Mouse (Mus musculus) hindbrain, embryonic 15.5 days (tissue): ENCODE results near the gene Pax1. TPM values are rescaled to one million over a fixed set of nuclear protein-coding genes. Genes with fewer than 3 reads are reported as not detected.
A peak's percentile ranks its signal among the peaks of the same experiment; 100 is the strongest.

ENCODE experiments used
- ATAC-seq: fragments of 200-750 bp; cut with Nextera tagmentation; 2 replicates; pipeline ENCODE4 v1.8.0; 2017; ENCODE audit warnings: low read depth, moderate number of reproducible peaks, moderate TSS enrichment; ENCODE audit not compliant: low FRiP score
- H3K27ac ChIP-seq: fragments of 300-500 bp; sonication (generic); replicated peaks from 2 replicates; pipeline ENCODE4 v1.5.1; 2015; ENCODE audit warnings: mild to moderate bottlenecking, inconsistent platforms
- H3K27me3 ChIP-seq: fragments of 300-500 bp; sonication (generic); 2 replicates; pipeline ENCODE4 v1.6.1; 2015; ENCODE audit warnings: control low read depth, inconsistent platforms
- H3K36me3 ChIP-seq: fragments of 300-500 bp; sonication (generic); 2 replicates; pipeline ENCODE4 v1.6.1; 2015; ENCODE audit warnings: control low read depth, inconsistent platforms
- H3K4me1 ChIP-seq: fragments of 300-500 bp; sonication (generic); replicated peaks from 2 replicates; pipeline ENCODE4 v1.6.1; 2015; ENCODE audit warnings: control low read depth, inconsistent platforms
- H3K4me2 ChIP-seq: fragments of 300-500 bp; sonication (generic); 2 replicates; pipeline ENCODE4 v1.6.1; 2015; ENCODE audit warnings: moderate library complexity, mild to moderate bottlenecking, inconsistent platforms
- H3K4me3 ChIP-seq: fragments of 300-500 bp; sonication (generic); 2 replicates; pipeline ENCODE4 v1.5.1; 2015; ENCODE audit warnings: mild to moderate bottlenecking, inconsistent platforms
- H3K9ac ChIP-seq: fragments of 300-500 bp; sonication (generic); 2 replicates; pipeline ENCODE4 v1.6.1; 2015; ENCODE audit warnings: inconsistent platforms
- H3K9me3 ChIP-seq: fragments of 300-500 bp; sonication (generic); 2 replicates; pipeline ENCODE4 v1.6.1; 2016; ENCODE audit warnings: control low read depth, inconsistent platforms
- WGBS: fragments of 180-500 bp; shearing (Covaris S2); methylation state at CpG from one replicate; pipeline ENCODE4 v1.1.7; 2015; 5-methylcytosine and 5-hydroxymethylcytosine counted together
- polyA plus RNA-seq: library from polyadenylated mRNA; unstranded; fragments of >200 nt; fragmentation: Nextera tagmentation; extraction: Ambion mirVana; gene quantifications from 2 replicates; pipeline ENCODE4 v1.2.1, GENCODE M21; 2015

Gene Pax1
- polyA plus RNA-seq, 1 experiment from 2014 or later = not detected

DNA sequence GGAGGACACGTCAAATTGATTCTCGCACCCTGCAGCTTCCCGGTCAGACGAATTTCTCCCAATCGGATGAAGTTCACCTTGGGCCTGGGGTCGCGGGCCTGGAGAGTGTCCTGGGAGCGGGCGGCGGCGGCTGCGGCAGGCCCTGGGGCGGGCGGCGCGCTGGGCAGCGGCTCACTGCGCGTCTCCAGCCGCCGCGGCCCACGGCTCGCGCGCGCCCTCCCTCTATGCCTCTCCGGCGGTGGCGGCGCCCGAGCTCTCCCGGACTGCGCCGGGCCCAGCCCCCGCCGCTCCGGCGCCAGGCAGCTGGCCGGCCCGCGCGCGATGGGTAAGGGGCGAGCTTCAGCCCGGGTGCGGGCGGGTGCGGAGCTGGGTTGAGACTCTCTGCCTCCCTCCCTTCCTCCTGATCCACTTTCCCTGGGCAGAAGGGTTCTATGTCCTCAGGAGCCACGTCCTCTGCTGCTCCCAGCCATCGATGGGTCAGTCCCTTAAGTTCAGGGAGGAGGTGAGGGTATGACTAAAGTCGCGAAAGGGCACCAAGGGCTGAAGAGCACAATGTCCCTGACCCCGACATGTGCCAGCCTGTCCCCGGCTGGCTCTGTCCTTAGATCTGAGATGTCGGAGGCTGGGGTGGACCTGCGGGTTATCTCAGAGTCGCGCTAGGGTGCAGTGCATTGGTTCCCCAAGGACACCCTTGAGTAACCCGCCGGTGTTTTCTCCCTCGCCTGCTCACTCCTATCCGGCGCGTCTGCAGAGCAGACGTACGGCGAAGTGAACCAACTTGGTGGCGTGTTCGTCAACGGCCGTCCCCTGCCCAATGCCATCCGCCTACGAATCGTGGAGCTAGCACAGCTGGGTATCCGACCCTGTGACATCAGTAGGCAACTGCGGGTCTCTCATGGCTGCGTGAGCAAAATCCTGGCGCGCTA is 3.5 kb downstream of the Pax1 start:
- peaks cover 91% of the 10 kb centered on the region for H3K27me3 ChIP-seq
- no peaks in the 10 kb centered on the region for H3K36me3 ChIP-seq
- peak; percentile 52 for ATAC-seq
- H3K4me2 ChIP-seq = peak overlapping the region; percentile 51
- H3K9ac ChIP-seq = no peak overlapping the region
- peak overlapping the region; percentile 27 for H3K4me3 ChIP-seq
- no peak overlapping the region for H3K27ac ChIP-seq
- H3K9me3 ChIP-seq = no peaks in the 10 kb centered on the region
- H3K4me1 ChIP-seq = peaks cover 12% of the 10 kb centered on the region
- WGBS = under 1% methylated on average over 79 of the region's 80 CpGs

DNA sequence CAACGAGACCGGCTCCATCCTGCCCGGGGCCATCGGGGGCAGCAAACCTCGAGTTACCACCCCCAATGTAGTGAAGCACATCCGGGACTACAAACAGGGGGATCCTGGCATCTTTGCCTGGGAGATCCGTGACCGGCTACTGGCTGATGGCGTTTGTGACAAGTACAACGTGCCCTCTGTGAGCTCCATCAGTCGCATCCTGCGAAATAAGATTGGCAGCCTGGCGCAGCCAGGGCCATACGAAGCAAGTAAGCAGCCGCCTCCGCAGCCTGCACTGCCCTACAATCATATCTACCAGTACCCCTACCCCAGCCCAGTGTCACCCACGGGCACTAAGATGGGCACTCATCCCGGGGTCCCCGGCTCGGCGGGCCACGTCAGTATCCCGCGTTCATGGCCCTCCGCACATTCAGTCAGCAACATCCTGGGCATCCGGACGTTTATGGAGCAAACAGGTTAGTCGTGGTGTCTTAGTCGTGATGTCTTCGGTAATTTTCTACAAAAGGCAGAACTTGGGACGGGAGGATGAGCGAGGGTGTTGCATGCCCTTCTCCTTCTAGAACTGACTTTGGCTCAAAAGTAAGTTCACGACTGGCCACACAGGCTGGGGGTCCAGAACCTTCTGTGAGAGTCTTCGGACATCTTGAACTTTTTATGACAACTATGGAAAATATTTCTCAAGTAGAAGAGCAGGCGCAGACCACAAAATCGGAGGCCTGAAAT is 4.3 kb downstream of the Pax1 start:
- 2% methylated on average over 36 of the region's 36 CpGs for WGBS
- H3K4me2 ChIP-seq = peak overlapping the region; percentile 51; the same call in 1 of the 2 replicates
- H3K9me3 ChIP-seq = no peaks in the 10 kb centered on the region
- H3K4me3 ChIP-seq = 0 out of 2 replicates have a peak overlapping the region, but pooled peaks have one; percentile 27
- H3K9ac ChIP-seq = no peak overlapping the region
- no peak for ATAC-seq
- peaks cover 12% of the 10 kb centered on the region for H3K4me1 ChIP-seq
- H3K36me3 ChIP-seq = no peaks in the 10 kb centered on the region
- H3K27ac ChIP-seq = no peak overlapping the region
- H3K27me3 ChIP-seq = peaks cover 91% of the 10 kb centered on the region

DNA sequence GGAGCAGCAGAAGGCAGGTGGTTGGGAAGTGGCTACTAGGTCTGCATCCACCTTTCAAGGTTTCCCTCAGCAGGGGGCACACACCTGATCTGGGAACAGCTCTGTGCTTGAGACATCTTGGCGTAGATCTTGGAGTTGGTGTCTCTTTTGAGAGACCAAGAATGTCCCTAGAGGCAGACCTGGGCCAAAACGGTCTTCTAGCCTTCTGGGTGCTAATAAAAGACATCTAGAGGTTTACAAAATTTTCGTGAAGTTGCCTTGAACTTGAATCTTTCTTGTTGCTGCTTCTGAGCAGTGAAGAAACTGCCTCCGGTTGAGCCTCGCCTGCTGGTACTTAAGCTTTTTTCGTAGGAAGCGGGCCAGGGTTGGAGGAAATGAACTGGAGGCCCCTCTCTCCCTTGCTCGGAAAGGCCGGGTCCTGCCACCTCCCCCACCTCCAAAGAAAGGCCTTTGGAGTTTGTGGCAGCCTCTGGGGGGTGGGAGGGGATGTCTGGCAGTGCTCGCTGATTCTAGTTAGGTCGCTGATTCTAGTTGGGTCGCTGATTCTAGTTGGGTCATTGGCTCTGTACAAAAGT is 5.6 kb downstream of the Pax1 start:
- no peak overlapping the region for H3K4me2 ChIP-seq
- H3K9me3 ChIP-seq = no peaks in the 10 kb centered on the region
- 1% methylated on average over 12 of the region's 12 CpGs for WGBS

DNA sequence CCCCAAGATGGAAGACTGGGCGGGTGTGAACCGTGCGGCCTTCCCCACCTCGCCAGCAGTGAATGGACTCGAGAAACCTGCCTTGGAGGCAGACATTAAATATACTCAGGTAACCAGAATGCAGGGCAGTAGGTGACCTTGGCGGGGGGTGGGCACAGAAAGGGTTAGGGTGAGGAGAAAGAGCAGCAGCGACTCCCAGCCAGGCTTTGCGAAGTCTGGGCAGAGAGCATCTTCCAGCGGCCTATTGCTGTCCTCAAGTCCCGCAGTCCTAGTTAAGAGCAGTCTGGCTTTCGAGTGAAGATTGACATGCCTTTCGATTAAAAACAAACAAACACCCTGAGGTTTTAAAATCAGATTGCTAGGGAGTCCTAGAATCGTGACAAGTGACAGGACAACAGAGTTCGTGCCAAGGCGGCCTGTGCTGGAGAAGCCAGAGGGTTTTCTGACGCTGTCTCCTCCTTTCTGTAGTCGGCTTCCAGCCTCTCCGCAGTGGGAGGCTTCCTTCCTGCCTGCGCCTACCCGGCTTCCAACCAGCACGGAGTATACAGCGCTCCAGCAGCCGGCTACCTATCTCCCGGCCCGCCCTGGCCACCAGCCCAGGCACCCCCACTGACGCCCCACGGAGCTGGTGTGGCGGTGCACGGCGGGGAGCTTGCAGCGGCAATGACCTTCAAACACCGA is 6.3 kb downstream of the Pax1 start:
- Histone ChIP-seq H3K4me2 (no peak overlapping the region), H3K27me3 (peaks cover 90% of the 10 kb centered on the region), H3K4me3 (no peak overlapping the region), H3K9ac (no peak overlapping the region), H3K4me1 (peaks cover 12% of the 10 kb centered on the region), H3K36me3 (no peaks in the 10 kb centered on the region), H3K9me3 (no peaks in the 10 kb centered on the region), H3K27ac (no peak overlapping the region)
- no peak for ATAC-seq
- 1% methylated on average over 32 of the region's 32 CpGs for WGBS

More for the DNA sequence above, 5.6 kb downstream of the Pax1 start:
- Histone ChIP-seq H3K4me1 (peaks cover 12% of the 10 kb centered on the region), H3K36me3 (no peaks in the 10 kb centered on the region), H3K9ac (no peak overlapping the region), H3K27me3 (peaks cover 90% of the 10 kb centered on the region), H3K27ac (no peak overlapping the region), H3K4me3 (no peak overlapping the region)
- ATAC-seq = no peak

DNA sequence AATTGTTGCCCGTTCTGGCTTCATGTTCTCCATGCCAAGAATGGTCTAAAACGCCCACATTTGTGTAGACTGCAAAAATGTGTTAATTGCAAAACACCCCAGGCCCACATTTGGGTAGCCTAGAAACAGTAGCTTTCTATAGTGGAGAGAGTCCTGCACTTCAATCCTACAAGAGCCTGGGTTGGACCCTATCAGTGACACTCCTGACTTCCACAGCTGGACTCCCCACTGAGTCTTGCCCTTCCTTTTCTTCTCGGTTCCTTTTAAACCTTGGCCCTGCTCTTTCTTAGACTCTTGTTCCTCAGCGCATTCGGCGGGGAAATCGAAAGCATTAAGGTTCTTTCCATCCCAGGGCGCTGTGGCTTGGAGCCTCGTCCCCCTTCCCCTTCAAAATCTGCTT is 7.8 kb downstream of the Pax1 start:
- Histone ChIP-seq H3K36me3 (no peaks in the 10 kb centered on the region), H3K9me3 (no peaks in the 10 kb centered on the region), H3K4me1 (peaks cover 12% of the 10 kb centered on the region), H3K4me3 (no peak overlapping the region), H3K27ac (no peak overlapping the region), H3K9ac (no peak overlapping the region), H3K4me2 (no peak overlapping the region), H3K27me3 (peaks cover 90% of the 10 kb centered on the region)
- WGBS = 2% methylated on average over 9 of the region's 9 CpGs
- ATAC-seq = no peak

DNA sequence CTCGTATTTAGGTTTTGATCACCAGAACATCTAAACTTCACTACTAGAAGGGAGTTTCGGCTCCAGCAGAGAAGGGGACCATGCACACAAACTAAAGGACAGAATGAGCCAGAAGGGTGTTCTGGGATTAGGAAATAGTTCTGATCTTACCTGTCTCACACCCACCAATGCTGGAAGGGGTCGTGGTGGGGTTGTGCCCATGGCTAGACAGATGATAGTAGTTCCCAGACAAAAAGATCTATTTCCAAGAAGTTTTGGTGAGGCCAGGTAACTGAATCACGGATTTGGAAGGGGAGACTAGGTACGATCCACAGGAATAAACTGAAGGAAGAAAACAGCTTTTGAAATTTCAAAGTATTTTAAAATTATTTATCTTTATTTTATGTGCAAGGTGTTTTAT is 8.4 kb downstream of the Pax1 start:
- H3K36me3 ChIP-seq = no peaks in the 10 kb centered on the region
- 10% methylated on average over 5 of the region's 5 CpGs for WGBS
- H3K27ac ChIP-seq = no peak overlapping the region
- H3K27me3 ChIP-seq = peaks cover 91% of the 10 kb centered on the region
- no peak overlapping the region for H3K9ac ChIP-seq
- H3K4me2 ChIP-seq = no peak overlapping the region
- H3K9me3 ChIP-seq = no peaks in the 10 kb centered on the region
- no peak overlapping the region for H3K4me3 ChIP-seq
- ATAC-seq = no peak
- peaks cover 8% of the 10 kb centered on the region for H3K4me1 ChIP-seq

DNA sequence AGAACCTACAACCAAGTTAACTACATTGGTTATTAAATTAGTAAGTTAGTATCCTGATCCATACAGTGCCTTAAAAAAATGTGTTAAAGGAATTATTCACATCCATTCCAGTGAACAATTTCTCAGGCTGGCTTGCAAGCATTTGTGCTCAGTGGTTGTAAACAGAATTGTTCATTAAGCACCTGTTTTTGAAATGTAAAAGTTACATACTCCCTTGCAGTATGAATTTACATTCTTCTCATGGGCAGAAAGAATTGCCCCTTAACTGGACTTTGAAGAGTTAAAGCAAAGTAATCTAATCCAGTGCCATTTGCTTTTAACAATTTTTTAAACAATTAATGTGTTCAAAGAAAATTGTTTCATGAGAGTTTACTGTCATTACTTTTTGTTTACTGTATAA is 9.6 kb downstream of the Pax1 start:
- H3K27ac ChIP-seq = no peak overlapping the region
- no peaks in the 10 kb centered on the region; the same call in 1 of the 2 replicates for H3K4me1 ChIP-seq
- H3K9ac ChIP-seq = no peak overlapping the region
- H3K4me3 ChIP-seq = no peak overlapping the region
- peaks cover 90% of the 10 kb centered on the region for H3K27me3 ChIP-seq
- no peaks in the 10 kb centered on the region for H3K36me3 ChIP-seq
- H3K9me3 ChIP-seq = no peaks in the 10 kb centered on the region
- no peak for ATAC-seq
- H3K4me2 ChIP-seq = no peak overlapping the region

DNA sequence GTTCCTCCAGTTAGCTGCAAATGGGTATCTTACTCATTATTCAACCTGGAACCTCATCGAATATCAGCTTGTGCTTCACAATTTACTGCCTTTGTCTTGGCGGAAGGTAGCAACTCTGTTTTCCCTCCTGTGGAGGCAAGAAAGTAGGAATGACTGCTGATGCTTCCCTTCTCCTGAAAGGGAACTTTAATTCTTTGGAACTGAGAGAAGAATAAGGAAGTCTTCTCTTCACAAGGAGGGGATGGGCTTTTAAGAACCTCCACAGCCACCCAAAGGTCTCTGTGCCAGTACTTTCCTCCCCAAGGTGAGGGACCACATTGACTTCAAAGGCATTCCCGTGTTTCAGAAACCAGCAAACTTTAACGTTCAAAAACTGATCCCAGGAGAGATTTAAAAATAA is 10.1 kb downstream of the Pax1 start:
- 4% methylated on average over 4 of the region's 4 CpGs for WGBS
- Histone ChIP-seq H3K9ac (no peak overlapping the region), H3K27ac (no peak overlapping the region), H3K9me3 (no peaks in the 10 kb centered on the region), H3K4me1 (no peaks in the 10 kb centered on the region; the same call in 1 of the 2 replicates), H3K27me3 (peaks cover 90% of the 10 kb centered on the region), H3K36me3 (no peaks in the 10 kb centered on the region), H3K4me2 (no peak overlapping the region), H3K4me3 (no peak overlapping the region)
- no peak for ATAC-seq

DNA sequence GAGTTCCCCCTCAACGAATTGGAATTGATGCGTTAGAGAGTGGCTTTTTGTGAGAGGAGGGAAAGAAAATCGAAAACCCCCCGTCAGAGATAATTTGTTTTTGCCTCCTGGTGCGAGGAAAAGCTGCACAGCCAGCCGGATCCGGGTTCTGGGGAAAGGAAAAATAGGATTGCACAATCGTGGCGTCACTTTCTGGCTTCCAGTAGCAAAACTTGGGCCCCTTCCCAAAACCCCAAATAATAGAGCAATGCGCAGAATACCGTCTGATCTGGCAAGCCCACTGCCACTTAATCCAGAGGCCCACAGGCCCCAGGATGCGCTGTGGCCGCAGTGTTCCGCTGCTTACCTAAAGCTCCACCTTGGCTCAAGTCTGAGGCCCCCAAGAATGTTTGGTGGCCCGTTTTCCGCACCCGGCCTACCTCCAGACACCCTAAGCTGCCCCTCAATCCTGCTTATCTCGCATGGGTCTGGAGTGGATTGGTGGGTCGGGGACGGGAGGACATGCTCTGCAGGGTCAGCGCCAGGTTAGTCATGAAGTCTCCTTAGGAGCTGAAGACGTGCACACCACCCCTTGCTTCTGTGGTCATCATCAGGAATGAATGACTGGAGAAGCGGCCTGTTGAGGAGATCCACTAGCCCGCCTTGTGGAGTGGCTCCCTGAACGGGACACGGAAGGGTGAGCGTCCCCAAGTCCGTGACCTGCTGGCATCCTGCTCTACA is 11.4 kb downstream of the Pax1 start:
- H3K27me3 ChIP-seq = peaks cover 90% of the 10 kb centered on the region
- 2% methylated on average over 28 of the region's 28 CpGs for WGBS
- no peak overlapping the region for H3K4me3 ChIP-seq
- no peaks in the 10 kb centered on the region; the same call in 1 of the 2 replicates for H3K4me1 ChIP-seq
- H3K9me3 ChIP-seq = no peaks in the 10 kb centered on the region
- no peaks in the 10 kb centered on the region for H3K36me3 ChIP-seq
- H3K9ac ChIP-seq = no peak overlapping the region
- no peak for ATAC-seq
- H3K27ac ChIP-seq = no peak overlapping the region
- H3K4me2 ChIP-seq = no peak overlapping the region

DNA sequence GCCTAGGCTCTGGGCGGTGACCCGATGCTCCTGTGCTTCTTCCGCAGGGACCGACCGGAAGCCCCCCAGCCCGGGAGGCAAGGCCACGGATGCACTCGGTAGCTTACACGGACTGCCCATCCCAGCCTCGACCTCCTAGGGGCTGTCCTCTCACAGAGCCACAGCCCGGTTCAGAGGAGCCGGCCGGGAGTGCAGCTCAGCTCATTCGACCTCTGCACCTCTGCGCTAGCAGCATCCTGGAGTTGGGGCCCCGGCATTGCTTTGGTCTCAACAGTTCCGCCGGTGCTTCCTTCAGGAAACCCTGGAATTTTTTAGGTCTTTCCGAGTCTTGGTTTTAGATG is 11.9 kb downstream of the Pax1 start:
- Histone ChIP-seq H3K4me3 (no peak overlapping the region), H3K4me1 (no peaks in the 10 kb centered on the region), H3K9me3 (no peaks in the 10 kb centered on the region), H3K4me2 (no peak overlapping the region), H3K9ac (no peak overlapping the region), H3K36me3 (no peaks in the 10 kb centered on the region), H3K27me3 (peaks cover 91% of the 10 kb centered on the region), H3K27ac (no peak overlapping the region)
- under 1% methylated on average over 19 of the region's 19 CpGs for WGBS
- no peak for ATAC-seq

DNA sequence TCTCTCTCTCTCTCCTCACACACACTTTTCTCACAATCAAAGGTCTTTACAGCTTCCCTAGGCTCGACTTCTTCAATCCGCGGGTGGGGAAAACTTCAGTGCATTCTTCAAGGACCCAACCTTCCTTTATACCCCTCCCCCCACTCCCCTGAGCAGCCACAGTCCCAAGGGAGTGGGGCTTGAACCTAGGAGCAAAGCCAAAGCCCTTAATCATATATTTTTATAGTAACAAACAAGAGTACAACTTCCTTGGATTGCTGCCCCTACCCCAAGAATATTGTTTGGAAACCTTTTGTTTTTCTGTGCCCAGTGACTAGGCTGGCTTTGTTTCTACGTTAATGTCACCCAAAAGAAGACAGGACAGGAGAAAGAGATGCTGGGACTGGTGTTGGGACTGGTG is 12.5 kb downstream of the Pax1 start:
- 1% methylated on average over 4 of the region's 4 CpGs for WGBS
- no peak overlapping the region for H3K4me3 ChIP-seq
- H3K9me3 ChIP-seq = no peaks in the 10 kb centered on the region
- H3K4me1 ChIP-seq = no peaks in the 10 kb centered on the region
- H3K27ac ChIP-seq = no peak overlapping the region
- H3K9ac ChIP-seq = no peak overlapping the region
- no peak overlapping the region for H3K4me2 ChIP-seq
- no peaks in the 10 kb centered on the region for H3K36me3 ChIP-seq
- peaks cover 93% of the 10 kb centered on the region for H3K27me3 ChIP-seq
- no peak for ATAC-seq
